Mouse (Mus musculus) right cerebral cortex, postnatal 10 days (tissue): Measurements from ENCODE around the gene Depdc5.

Experiments used
- DNase-seq, 2 experiments: peaks; one replicate each; pipeline ENCODE4 v3.0.0; 2021; ENCODE audit warnings: low spot score in 2 of 2

The Depdc5 gene

DNA sequence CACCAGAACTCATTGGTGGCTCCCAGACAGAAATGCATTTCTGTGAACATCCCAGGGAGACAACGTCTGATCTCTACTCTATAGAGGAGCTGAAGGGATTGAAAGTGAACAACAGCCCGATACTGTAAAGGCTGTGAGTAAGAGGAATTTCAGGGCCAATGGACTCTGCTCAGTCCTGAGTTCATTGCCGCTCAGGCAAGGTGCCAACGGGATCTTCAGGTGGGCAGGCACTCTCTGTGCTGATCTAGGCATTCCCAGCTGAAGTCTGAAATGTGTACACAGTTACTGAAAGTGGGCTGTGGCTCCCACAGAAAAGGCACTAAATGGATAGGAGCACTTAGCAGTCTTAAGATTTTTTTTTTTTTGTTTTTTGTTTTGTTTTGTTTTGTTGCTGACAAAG lies 135.3 kb downstream of the Depdc5 start:
- DNase-seq = no peak

DNA sequence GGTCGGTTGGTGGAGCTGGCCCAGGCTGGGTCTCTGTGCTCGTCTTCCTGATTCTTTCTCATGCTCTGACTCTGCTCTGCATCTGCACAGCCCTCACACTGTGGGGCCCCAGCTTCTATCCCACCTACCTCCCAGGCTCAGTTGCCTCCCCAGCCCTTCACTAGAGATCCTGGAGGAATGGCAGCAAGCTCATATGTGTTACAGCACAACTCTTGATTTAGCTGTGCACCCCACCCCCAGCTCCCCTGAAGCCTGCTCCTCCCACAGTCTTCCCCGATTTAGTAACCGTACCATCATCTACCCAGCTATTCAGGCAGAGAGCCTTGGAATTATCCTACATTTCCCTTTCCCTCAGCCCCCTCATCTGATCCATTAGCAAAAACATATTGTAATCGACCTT lies 137.6 kb downstream of the Depdc5 start:
- peak; percentile 81 to 88 for DNase-seq

DNA sequence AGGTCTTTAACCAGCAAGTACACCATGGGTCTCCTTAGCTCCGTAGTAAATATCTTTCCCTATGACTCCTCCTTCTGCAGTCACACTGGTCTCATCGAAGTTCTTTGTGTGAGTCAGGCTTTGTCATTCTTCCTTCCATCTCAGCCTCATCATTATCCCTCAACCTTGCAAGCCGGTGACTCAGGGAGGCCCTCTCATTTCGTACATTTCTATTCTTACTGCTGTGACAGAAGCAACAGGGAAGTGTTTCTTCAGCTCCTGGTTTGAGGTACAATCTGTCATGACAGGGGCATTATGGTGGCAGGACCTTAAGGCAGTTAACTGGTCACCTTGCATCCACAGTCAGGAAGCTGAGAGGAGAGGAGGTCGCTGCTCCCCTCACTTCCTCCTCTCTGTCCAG lies 139.3 kb downstream of the Depdc5 start:
- no peak for DNase-seq

DNA sequence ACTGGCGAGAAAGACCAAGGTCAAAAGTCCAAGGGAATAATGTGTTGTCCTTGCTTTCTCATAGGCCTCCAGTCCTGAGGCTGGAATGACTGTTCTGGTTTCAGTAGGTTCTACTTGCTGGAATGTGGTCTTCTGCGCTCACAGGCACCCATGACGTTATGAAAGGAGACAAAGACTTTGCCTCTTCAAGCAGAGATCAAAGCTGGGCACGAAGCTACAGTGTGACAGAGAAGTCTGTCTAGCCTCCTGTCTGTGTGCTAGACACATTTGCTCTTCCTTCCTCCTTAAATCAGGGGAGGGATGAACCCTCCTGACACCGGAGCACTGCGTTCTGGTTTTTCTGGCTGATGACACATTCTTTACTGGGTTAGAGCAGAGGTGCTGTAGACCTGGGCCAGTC lies 140.0 kb downstream of the Depdc5 start:
- no peak for DNase-seq

DNA sequence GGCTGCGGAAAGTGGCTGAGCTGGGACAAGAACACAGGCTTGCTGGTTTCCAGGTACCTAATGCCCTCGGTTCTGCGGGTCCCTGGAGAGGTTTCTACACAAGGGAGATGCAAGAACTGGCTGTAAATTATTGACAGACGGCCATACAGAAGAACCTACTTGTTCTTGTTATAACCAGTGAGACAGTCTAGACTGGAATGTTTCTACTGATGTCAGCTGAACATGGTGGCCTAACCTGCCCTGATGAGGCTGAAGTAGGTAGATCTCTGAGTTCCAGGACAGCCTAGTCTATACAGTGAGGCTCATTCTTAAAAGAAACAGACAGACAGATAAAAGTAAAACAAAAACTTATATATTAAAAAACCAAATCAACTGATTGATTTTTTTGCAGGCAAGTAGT lies 140.6 kb downstream of the Depdc5 start:
- DNase-seq = no peak

DNA sequence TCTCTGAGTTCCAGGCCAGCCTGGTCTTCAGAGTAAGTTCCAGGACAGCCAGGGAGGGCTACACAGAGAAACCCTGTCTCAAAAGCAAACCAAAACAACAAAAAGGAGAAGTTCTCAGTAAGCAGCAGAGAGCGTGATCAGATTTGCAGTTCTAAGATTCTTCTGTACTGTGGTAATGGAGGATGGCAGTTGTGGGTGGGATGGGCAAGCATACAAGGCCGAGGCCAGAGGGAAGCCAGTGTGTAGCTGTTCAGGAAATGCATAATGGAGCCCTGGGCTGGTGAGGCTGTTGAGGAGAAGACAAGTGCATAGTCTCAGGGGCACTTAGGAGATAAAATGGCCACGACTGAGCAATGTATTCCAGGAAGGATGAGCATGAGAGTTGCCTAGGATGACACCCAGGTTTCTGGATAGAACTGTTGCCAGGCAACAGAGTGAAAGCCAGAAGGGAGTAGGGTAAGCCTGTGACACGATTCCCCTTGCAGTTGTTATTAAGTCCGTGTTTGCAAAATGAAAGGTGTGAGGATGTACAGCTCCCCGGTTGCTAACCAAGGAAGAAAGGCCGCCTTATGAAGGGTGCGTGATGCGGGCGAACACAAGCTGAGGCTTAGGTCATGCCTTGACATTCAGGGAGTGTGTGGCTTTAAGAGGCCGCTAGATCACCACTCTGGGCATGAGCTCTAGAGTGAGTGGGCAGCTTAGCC lies 142.1 kb downstream of the Depdc5 start:
- DNase-seq = no peak

DNA sequence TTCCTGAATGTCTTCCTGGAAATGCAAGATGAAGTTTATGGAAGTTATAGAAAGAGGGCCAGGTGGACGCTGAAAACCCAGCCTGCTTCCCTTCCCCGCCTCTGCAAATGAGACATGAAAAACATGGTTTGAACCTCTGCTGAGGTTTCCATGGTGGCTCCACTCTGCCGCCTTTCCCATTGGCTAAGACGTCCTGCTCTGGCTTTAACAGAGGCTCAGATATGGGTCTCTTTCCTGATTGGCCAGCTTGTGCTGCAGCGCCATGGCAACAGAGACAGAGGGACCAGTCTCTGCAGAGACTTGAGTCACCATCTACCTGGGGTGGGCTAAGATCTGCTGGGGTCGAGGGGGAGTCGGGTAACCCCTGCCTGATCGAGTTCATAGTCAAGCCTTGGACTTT lies 143.2 kb downstream of the Depdc5 start:
- peak; percentile 86 to 95 for DNase-seq

DNA sequence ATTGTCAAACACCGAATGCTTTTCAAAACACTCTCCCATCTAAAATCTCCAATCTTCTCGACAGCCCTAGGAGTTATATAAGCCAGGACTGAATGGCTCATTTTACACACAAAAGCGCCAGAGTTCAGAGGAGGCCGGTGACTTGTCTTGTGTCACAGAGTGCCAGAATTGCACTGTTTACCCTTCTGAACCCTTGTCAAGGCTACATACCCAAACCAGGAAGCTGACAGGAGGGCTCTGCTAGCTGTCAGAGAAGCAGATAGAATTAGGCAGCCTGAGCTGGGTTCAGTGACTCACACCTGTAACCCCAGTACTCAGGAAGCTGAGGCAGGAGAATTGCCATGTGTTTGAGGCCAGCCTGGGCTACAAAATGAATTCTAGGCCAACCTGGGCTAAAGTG lies 143.9 kb downstream of the Depdc5 start:
- DNase-seq = no peak

DNA sequence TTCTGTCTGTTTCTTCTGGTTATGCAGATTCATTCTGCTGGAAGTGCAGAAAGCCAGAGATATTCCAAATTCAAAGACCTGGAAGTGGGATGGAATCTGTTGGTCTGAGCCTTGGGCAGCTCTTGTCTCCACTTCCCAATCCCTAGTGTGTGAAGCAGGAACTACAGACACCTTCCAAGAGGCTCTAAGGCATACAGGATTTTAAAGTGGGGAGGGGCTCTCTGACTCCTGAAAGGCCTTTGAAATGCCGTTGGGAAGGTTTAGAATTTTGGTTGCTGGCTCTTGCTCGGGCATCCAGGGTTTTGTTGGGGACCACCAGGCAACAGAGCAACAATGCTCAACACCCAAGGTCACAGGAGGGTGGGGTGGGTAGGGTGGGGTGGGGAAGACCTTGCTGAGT lies 145.8 kb downstream of the Depdc5 start:
- no peak for DNase-seq

DNA sequence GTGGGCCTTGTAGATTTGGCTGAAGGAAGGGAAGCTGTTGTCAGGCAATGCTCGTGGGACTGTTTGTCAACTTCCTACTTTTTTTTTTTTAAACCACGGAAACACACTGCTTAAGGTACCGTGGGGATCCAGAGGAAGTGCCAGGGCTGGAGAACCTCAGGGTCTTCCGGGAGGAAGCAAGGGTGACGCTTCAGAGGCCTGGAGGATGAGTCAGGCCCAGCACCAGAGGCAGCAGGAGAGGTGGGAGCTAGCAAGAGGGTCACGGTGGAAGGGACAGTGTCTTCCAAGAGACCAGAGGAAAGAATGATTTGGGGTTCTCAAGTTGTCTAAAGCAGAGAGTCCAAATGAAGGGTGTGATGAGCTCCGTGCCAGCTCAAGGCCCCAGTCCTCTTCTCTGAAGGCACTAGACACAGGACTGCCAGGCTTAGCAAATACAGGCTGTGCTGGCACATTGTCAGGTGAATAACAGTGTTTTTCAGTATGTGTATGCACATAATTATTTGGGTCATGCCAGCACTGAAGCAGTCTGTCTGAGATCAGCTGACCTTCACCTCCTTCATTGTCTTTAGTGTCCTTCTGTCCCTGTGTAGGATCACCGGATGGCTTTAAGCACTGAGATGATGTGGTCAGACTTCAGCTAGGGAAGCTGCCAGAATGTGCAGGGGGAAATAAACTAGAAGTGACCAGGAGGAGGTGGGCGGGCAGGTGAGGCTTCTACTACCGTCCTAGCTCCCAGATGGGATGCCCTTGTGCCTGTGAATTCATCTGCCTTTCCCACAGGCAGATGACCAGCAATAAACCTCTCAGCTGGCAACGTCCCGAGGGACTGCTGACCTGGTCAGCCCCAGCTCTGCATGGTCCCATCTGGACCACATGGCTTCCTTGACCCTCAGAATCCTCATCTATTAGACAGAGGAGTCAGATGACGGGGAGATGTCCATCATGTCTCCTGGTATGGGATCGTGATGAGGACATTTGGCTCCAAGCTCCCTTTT lies 146.6 kb downstream of the Depdc5 start:
- no peak for DNase-seq

DNA sequence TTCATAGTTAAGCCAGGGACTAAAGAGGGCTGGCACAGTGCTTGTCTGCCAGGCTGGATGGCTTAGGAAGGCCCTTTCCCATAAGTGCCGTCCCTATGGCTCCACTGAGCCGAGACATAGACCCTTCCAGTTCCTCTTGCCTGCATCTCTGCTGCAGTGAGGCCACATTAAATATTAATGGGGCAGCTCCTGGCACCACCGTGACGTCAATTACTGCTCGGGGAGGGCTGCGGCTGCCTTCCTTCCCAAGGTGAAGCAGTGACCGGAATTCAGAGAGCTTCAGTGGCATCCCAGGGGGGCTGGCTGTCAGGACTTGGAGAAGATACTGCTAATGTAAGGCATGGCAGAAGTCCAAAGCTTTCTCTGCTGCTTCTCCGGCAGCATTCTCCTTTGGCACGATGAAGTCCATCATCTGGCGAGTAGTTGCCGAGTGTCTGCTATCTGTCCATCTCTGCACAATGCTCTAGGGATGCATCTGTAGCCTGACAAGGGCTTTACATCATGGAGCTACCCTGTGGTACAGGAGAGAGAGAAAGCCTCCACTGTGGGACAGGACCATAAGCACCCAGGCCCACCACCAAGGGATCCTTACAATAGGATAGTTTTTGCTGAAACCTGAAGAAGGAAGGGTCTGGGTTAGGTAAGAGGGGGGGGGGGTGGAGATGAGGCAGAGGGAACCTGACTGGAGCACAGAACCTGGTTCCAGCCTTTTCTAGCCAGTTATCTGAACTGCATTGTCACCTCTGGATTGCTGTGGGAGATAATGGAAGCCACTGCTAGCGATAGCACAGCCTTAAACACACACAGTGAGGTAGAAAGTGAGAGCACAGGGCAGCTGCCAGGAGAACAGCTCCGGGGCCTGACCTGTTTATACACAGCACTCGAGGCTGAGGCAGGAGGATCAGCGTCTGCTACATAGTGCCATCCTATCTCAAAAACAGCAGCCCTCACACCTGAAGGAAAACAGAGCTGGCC lies 147.9 kb downstream of the Depdc5 start:
- peak in 1 of 2 experiments; percentile 60 for DNase-seq

DNA sequence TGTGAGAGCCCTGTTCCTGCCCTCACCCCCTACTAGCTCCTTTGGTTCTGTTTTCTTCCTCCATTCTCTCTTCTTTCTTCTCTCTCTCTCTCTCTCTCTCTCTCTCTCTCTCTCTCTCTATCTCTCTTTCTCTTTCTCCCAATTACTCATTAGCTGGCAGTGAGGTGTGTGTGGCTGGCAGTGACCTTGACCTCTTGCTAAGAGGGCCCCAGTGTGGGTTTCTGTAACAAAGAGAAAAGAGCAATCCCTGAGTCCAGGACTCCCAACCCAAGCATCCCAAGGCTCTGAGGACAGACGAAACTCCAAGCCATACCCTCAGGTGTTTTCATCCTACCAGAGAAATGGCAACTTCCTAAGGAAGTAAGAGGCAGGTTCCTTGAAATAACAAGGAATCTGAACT lies 150.6 kb downstream of the Depdc5 start:
- DNase-seq = no peak

DNA sequence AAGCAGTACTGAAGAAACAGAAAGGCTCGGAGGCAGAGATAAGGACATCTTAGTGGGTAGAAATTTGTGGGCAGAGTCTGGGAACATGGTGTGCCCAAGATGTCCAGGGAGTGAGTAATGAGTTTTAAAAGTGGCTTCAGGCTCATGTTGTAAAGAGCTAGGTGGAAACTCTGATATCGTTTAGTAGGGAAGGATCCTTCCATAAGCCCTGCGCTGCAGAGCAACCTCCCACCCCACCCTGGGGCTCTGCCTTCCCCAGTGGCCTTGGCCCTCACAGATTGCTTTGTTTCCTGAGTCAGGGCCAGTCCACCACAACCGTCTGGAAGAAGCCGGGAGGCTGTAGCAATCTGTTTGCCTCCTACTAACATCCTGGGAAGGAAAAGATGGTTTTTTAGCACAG lies 152.1 kb downstream of the Depdc5 start:
- no peak for DNase-seq

DNA sequence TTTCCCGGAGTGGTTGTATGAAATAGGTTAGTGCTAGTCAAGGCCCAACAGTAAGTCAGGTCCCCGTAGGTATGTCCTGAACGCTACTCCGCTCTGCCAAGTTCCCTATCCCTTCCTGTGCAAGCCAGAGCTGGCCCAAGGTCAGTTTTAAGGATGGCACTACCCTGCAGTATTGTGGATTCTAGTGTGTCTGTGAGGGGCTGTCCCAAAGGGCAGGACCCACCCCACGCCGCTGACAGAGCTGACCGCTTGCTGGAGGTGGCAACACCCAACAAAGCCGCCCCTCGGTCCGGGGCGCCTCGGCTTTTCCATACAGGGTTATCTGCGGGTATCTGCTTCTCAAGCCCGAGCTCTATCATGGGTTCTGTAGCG lies 154.7 kb downstream of the Depdc5 start:
- DNase-seq = no peak

DNA sequence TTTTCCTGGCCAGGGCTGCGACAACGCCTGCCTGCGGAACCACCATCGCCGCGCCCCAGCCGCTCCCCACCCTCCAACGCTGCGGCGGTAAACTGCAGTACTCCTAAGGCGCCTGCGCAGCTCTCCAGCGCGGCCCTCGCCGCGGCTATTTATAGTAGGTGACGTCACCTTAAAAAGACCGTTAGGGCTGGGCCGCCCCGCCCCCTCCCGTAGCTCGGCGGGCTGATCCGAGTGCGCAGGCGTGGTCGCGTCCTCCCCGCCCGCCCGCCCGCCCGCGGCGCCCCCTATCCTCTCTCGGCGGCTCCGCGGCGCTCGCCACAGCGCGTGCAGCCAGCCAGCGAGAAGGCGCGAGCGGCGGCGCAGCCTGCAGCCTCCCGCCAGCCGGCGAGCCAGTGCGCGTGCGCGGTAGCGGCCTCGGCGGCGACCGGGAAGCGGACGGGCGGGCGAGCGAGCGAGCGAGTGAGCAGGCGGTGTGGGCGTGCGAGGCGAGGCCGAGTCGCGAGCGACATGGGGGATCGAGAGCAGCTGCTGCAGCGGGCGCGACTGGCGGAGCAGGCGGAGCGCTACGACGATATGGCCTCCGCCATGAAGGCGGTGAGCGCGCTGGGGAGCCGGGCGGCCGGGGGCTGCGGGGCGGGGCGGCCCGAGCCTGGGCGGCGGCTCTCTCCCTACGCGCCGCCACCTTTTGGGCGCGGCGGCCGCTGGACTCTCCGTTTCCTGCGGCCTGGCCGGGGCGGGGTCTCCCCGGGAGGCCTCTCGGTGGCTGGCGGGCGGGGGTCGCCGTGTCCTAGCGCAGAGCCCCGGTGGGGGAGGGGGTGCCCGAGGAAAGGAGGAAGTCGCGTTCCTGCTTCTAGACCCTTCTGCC lies 155.3 kb downstream of the Depdc5 start, which contains the start of gene Ywhah:
Gene Ywhah (plus strand): TSS at position 256 of the 865 bp plus-strand sequence.
- peak; percentile 98 for DNase-seq

DNA sequence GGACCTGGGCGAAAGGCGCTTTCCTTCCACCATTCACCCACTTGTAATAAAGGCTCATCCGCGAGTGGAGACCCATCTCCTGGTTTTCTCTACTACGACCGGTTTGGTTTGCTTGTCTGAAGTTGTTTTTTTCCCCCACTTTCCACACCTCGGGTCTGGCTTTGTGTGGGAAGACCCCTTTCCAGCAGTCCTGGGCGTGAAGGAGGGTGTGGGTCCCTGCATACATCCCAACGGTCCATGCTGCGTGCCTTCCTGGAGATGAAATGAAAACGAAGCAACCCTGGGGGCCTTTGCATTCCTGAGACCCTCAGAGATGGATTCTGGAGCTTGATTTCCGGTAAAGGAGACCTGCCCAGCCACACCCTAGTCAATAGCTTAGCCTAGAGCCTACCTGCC lies 155.9 kb downstream of the Depdc5 start:
- no peak for DNase-seq

DNA sequence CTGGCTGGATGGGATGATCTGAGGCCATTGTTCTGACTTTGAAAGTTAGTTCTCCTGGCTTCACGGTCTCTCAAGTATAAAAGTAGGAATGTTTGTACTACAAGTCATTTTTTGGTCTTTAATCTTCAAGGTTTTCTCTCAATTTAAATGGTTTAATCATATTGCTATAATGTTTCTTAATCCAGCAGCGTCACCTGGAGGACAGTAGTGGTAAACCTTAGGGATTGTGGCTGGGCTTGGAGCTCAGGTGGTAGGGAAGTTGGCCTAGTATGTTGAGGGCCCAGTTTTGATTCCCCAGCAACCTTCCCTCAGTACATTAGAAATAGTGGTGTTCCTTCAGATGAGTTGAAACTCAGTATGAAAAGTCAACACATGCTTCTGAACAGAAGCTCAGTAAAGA lies 158.1 kb downstream of the Depdc5 start:
- no peak for DNase-seq

DNA sequence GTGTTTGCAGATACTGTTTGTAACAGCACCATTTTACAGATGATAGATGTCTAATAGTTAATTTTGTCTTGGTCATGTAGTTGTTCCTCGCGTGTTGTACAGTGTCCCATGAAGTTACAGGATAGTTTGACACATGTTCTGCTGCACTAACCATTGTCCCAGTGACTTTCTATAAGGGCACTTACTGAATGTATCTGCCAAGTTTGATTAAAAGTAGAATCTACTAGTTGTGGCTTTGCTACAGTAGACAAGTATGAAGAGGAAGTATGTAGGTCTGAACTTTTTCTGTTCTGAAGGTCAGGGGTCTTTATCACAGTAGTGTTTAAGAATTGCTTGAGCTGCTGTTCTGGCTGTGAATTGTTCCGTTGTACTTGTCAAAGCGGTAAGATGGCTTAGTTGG lies 159.8 kb downstream of the Depdc5 start:
- DNase-seq = no peak

DNA sequence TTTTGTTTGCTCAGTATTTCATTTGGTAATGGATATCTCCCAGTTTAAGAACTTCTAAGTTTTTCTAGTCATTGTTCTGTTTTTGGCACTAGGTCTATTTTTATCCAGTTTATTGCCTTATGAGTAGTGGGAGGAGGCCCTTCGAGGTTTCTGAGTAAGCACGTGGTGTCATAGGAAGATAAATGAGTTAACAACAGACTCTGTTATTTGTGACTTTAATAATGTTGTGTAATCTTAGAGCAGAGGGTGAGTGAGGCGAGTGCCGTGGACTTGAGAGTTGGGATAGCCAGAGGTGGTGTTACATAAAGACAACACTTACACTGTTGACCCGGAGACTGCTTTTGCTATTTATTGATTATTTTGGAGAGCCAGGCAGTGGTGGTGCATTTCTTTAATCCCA lies 161.0 kb downstream of the Depdc5 start:
- no peak for DNase-seq

DNA sequence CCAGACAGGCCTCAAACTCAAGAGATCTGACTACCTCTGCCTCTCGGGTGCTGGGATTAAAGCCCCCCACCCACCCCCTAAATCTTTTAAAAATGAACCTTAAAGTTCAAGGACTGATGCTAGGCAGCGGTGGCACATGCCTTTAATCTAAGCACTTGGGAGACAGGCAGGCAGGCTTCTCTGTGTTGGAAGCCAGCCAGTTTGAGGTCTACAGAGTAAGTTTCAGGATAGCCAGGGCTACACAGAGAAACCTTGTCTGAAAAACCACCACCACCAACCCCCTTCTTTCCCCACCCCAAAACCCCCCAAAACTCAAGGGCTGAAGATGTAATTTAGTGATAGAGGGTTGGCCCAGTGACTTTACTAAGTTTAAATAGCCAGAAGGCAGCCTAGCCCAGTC lies 165.2 kb downstream of the Depdc5 start:
- DNase-seq = no peak
